Mouse (Mus musculus): ENCODE measurements around the gene Parp11. TPM values are rescaled to one million over a fixed set of nuclear protein-coding genes. Genes with fewer than 3 reads are reported as not detected.

The Parp11 gene
- polyA plus RNA-seq (2015; fragmentation: Nextera tagmentation; extraction: Ambion mirVana) = 6.4 and 6.8 TPM in 2 replicates

GRCm38 (mm10) chr6:127446436-127446890 lies at the start of gene Parp11:
Gene Parp11 (plus strand): TSS chr6:127446840.

Other genes starting within 250 kb of the Parp11 start
- gene Cracr2a, start 114.5 kb downstream of the Parp11 start, polyA plus RNA-seq (2015; fragmentation: Nextera tagmentation; extraction: Ambion mirVana) = 0.55 and 0.82 TPM in 2 replicates